Mouse (Mus musculus) midbrain, embryonic 10.5 days (tissue): ENCODE results near the gene Rap2a. TPM values are rescaled to one million over a fixed set of nuclear protein-coding genes. Genes with fewer than 3 reads are reported as not detected.

Experiments
- DNase-seq: peaks from one replicate; pipeline ENCODE4 v3.0.0-alpha.2; 2017; ENCODE audit warnings: low spot score
- H3K27ac ChIP-seq: fragments of 300-500 bp; sonication (generic); replicated peaks from 2 replicates; pipeline ENCODE4 v1.5.1; 2016; ENCODE audit warnings: mild to moderate bottlenecking
- H3K27me3 ChIP-seq: fragments of 300-500 bp; sonication (generic); 2 replicates; pipeline ENCODE4 v1.6.1; 2016; ENCODE audit warnings: low read depth, mild to moderate bottlenecking; ENCODE audit not compliant: poor library complexity, severe bottlenecking
- H3K36me3 ChIP-seq: fragments of 300-500 bp; sonication (generic); 2 replicates; pipeline ENCODE4 v1.6.1; 2016; ENCODE audit warnings: mild to moderate bottlenecking, moderate library complexity
- H3K4me1 ChIP-seq: fragments of 300-500 bp; sonication (generic); 2 replicates; pipeline ENCODE4 v1.6.1; 2016
- H3K4me3 ChIP-seq: fragments of 300-500 bp; sonication (generic); 2 replicates; pipeline ENCODE4 v1.5.1; 2016; ENCODE audit warnings: mild to moderate bottlenecking, moderate library complexity
- H3K9me3 ChIP-seq: fragments of 300-500 bp; sonication (generic); replicated peaks from 2 replicates; pipeline ENCODE4 v1.6.1; 2016; ENCODE audit warnings: mild to moderate bottlenecking
- WGBS: fragments of 180-500 bp; shearing (Covaris S2); methylation state at CpG from one replicate; pipeline ENCODE4 v1.1.7; 2016; 5-methylcytosine and 5-hydroxymethylcytosine counted together
- polyA plus RNA-seq: library from polyadenylated mRNA; unstranded; fragments of >200 nt; fragmentation: Nextera tagmentation; extraction: Ambion mirVana; gene quantifications from 2 replicates; pipeline ENCODE4 v1.2.1, GENCODE M21; 2016

Rap2a gene
- polyA plus RNA-seq, 1 experiment from 2014 or later, result 7.8 TPM

DNA sequence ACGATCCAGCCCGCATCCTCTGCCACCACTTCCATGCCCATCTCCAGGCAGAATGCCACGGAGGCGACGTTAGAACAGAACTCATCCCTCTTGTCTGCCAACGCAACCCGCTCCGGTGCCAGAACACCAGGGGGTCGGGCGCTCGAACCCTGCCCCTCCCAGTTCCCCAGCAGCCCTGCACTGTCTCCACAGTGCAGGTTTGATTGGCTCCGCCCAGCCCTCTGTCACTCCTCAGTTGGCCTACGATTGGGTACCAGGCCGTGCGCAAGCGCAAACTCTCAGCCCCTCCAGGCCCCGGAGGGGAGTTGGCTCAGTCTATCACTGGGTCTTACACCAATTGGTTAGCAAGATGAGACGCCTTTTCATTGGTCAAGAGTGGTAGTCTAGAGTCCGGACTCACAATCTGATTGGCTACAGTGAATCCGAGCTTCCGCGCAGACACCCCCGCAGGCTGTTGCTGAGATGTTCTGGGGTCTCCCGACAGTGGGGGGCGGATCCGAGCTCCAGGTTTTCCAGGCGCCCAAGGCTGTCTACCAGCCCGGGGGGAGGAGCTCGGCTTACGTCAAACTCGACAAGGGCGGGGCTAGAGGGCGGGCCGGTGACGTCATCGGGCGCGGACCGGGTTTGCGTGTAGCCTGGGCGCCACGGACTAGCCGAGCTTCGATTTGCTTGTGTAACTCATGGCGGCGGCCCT, 809 bp upstream of the Rap2a start:
- 0 out of 2 replicates have a peak, but pooled peaks cover 3% of the 10 kb centered on the region for H3K9me3 ChIP-seq
- H3K4me3 ChIP-seq, result peak overlapping the region; percentile 74
- peak; percentile 99 for DNase-seq
- H3K27ac ChIP-seq, result peak overlapping the region; percentile 93
- H3K27me3 ChIP-seq, result no peaks in the 10 kb centered on the region
- peaks cover 10% of the 10 kb centered on the region for H3K36me3 ChIP-seq
- H3K4me1 ChIP-seq, result peaks cover 30% of the 10 kb centered on the region
- WGBS, result under 1% methylated on average over 46 of the region's 46 CpGs

GRCm38 (mm10) chr14:120478641-120479341, 547 bp downstream of the Rap2a start:
- peaks cover 32% of the 10 kb centered on the region for H3K4me1 ChIP-seq
- DNase-seq, result peak; percentile 69
- H3K36me3 ChIP-seq, result peaks cover 14% of the 10 kb centered on the region
- H3K9me3 ChIP-seq, result 0 out of 2 replicates have a peak, but pooled peaks cover 4% of the 10 kb centered on the region
- peak overlapping the region; percentile 93 for H3K27ac ChIP-seq
- peak overlapping the region; percentile 74 for H3K4me3 ChIP-seq
- WGBS, result under 1% methylated on average over 62 of the region's 62 CpGs
- no peaks in the 10 kb centered on the region for H3K27me3 ChIP-seq

- 0 out of 2 replicates have a peak, but pooled peaks cover 4% of the 10 kb centered on the region for H3K9me3 ChIP-seq
- no peak overlapping the region for H3K27ac ChIP-seq
- WGBS, result 83% methylated on average over 8 of the region's 8 CpGs
- no peaks in the 10 kb centered on the region for H3K27me3 ChIP-seq
- H3K4me1 ChIP-seq, result peaks cover 35% of the 10 kb centered on the region
- DNase-seq, result no peak
- H3K4me3 ChIP-seq, result peak overlapping the region; percentile 74; the same call in 1 of the 2 replicates
- peaks cover 14% of the 10 kb centered on the region for H3K36me3 ChIP-seq
Measured at GRCm38 (mm10) chr14:120480341-120480900, 2.2 kb downstream of the Rap2a start.

DNA sequence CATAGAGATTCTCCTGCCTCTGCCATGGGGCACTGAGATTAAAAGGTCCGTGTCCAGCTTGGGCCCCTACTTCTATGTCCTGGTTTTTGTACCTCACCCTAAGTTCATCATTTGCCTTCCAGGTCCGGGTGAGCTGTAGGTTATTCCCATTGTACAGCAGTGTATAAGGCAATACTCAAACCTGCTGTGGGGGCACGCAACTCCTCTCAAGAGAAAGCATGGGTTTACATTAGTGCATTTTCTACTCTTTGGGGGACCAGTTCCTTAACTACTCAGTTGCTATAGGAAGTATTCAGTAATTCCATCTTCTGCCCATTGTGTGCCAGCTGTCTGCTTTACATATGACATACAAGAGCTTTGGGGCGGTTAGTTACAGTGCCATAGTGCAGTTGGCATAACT, 2.7 kb downstream of the Rap2a start:
- Histone ChIP-seq H3K27me3 (no peaks in the 10 kb centered on the region), H3K27ac (no peak overlapping the region), H3K4me3 (no peak overlapping the region), H3K4me1 (peaks cover 35% of the 10 kb centered on the region), H3K9me3 (0 out of 2 replicates have a peak, but pooled peaks cover 4% of the 10 kb centered on the region), H3K36me3 (peaks cover 14% of the 10 kb centered on the region)
- no peak for DNase-seq
- 92% methylated on average over 4 of the region's 4 CpGs for WGBS

- Histone ChIP-seq H3K36me3 (peaks cover 14% of the 10 kb centered on the region), H3K4me1 (peaks cover 21% of the 10 kb centered on the region), H3K27ac (no peak overlapping the region), H3K27me3 (no peaks in the 10 kb centered on the region), H3K4me3 (no peak overlapping the region), H3K9me3 (0 out of 2 replicates have a peak, but pooled peaks cover 4% of the 10 kb centered on the region)
- 83% methylated on average over 5 of the region's 5 CpGs for WGBS
- DNase-seq, result no peak
Measured at GRCm38 (mm10) chr14:120484561-120484960, 6.3 kb downstream of the Rap2a start.

- Histone ChIP-seq H3K4me1 (no peaks in the 10 kb centered on the region), H3K4me3 (no peak overlapping the region), H3K36me3 (peaks cover 12% of the 10 kb centered on the region), H3K27ac (no peak overlapping the region), H3K9me3 (no peaks in the 10 kb centered on the region), H3K27me3 (no peaks in the 10 kb centered on the region)
- DNase-seq, result no peak
- 71% methylated on average over 5 of the region's 5 CpGs for WGBS
Measured at GRCm38 (mm10) chr14:120496284-120496683, 18.0 kb downstream of the Rap2a start.

GRCm38 (mm10) chr14:120496827-120497226, 18.6 kb downstream of the Rap2a start:
- Histone ChIP-seq H3K4me3 (no peak overlapping the region), H3K27me3 (no peaks in the 10 kb centered on the region), H3K4me1 (no peaks in the 10 kb centered on the region), H3K36me3 (peaks cover 9% of the 10 kb centered on the region), H3K27ac (no peak overlapping the region), H3K9me3 (no peaks in the 10 kb centered on the region)
- WGBS, result 89% methylated on average over 5 of the region's 5 CpGs
- no peak for DNase-seq

DNA sequence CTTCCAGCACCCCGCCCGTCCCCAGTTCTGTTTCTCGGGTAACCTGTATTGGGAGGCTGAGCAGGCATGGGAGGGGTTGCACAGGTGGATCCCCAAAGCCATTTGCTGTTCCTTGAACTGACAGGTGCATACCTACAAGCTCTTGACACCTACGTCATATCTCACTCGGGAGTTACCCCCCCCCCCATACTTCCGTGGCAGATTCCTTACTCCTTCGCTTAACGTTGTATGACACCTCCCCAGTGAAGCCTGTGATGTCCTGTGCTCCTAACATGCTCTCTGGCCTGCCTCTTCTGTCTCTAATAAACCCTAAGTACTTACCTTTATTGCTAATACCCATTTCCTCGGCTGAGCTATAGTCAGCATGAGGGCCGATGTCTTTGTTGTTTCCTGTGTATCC, 20.9 kb downstream of the Rap2a start:
- WGBS, result 95% methylated on average over 10 of the region's 10 CpGs
- DNase-seq, result no peak
- Histone ChIP-seq H3K9me3 (no peaks in the 10 kb centered on the region), H3K4me3 (no peak overlapping the region), H3K27ac (no peak overlapping the region), H3K4me1 (no peaks in the 10 kb centered on the region), H3K36me3 (peaks cover 13% of the 10 kb centered on the region), H3K27me3 (no peaks in the 10 kb centered on the region)

GRCm38 (mm10) chr14:120499601-120500000, 21.4 kb downstream of the Rap2a start:
- no peak overlapping the region for H3K4me3 ChIP-seq
- no peaks in the 10 kb centered on the region for H3K9me3 ChIP-seq
- no peaks in the 10 kb centered on the region for H3K27me3 ChIP-seq
- H3K4me1 ChIP-seq, result no peaks in the 10 kb centered on the region
- DNase-seq, result no peak
- no peak overlapping the region for H3K27ac ChIP-seq
- WGBS, result 92% methylated on average over 6 of the region's 6 CpGs
- peaks cover 18% of the 10 kb centered on the region for H3K36me3 ChIP-seq

DNA sequence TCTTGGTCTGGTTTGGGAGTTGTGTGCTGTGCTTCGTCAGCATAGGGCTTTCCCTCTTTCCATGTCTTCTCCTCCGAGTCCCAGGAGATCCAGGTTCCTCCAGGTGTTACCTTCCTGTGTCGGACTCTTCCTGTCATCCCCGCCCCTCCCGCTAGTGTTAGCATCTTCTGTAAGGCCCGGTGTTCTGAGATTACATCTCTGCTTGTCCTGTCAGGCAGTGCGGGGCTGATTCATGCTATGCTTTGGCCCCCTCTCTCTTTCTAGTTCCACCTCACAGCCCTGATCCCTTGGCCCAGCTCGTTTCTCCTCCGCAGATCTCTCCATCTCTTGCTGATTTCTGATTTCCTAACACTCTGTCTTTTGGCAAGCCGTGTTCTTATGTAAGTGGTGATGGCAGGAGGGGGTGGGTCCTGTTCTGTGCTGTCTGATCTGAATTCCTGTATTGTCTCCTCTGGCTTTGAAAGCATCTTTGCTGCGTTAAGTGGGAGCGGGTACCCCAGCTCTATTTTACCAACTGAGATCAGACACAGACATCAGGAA, 21.8 kb downstream of the Rap2a start:
- WGBS, result 87% methylated on average over 12 of the region's 12 CpGs
- DNase-seq, result no peak

GRCm38 (mm10) chr14:120500791-120501190, 22.5 kb downstream of the Rap2a start:
- no peaks in the 10 kb centered on the region for H3K4me1 ChIP-seq
- WGBS, result 96% methylated on average over 5 of the region's 5 CpGs

More for the DNA sequence above, 21.8 kb downstream of the Rap2a start:
- Histone ChIP-seq H3K27ac (no peak overlapping the region), H3K27me3 (no peaks in the 10 kb centered on the region), H3K9me3 (no peaks in the 10 kb centered on the region), H3K4me3 (no peak overlapping the region), H3K36me3 (peaks cover 23% of the 10 kb centered on the region), H3K4me1 (no peaks in the 10 kb centered on the region)

GRCm38 (mm10) chr14:120503641-120504040, 25.4 kb downstream of the Rap2a start:
- Histone ChIP-seq H3K9me3 (no peaks in the 10 kb centered on the region), H3K4me3 (no peak overlapping the region), H3K27me3 (no peaks in the 10 kb centered on the region), H3K4me1 (peaks cover 3% of the 10 kb centered on the region; the same call in 1 of the 2 replicates), H3K36me3 (peaks cover 36% of the 10 kb centered on the region), H3K27ac (no peak overlapping the region)
- no peak for DNase-seq
- WGBS, result 95% methylated on average over 12 of the region's 12 CpGs

More at GRCm38 (mm10) chr14:120500791-120501190, 22.5 kb downstream of the Rap2a start:
- no peaks in the 10 kb centered on the region for H3K9me3 ChIP-seq
- no peak overlapping the region for H3K4me3 ChIP-seq
- no peak for DNase-seq
- no peaks in the 10 kb centered on the region for H3K27me3 ChIP-seq
- H3K27ac ChIP-seq, result no peak overlapping the region
- peaks cover 28% of the 10 kb centered on the region for H3K36me3 ChIP-seq
